12 mouse cellular contexts compared by ENCODE assay signal in genomic region chr16:45038261-45039036, GRCm38 (mm10). TPM values are rescaled to one million over a fixed set of nuclear protein-coding genes. Genes with fewer than 3 reads are reported as not detected.
A peak's percentile ranks its signal among the peaks of the same experiment; 100 is the strongest.
DNase-seq lines count a peak whose midpoint lies in the region; ATAC-seq lines count a peak whose summit lies in the region.
"Had no signal": no experiment of that assay in that cellular context is flagged by ENCODE, and none has a peak within 500 bp of the region (broad histone marks: within the 10 kb centered on the region; RNA-seq: fewer than 3 reads in every experiment).

No protein-coding gene starts in this region.

- intact Hi-C loops in heart, postnatal 14 days (cut with DNase I): no loop called here

- ATAC-seq in monocyte, adult 5-6 weeks (replicated peaks; ENCODE audit: insufficient number of reproducible peaks, low FRiP score, low TSS enrichment, poor library complexity, severe bottlenecking): peak; percentile 59; the same call in 1 of the 2 replicates

- DNase-seq in heart, adult 8-10 months (ENCODE audit: low spot score): peak; percentile 31
- DNase-seq in heart, postnatal 14 days: no peak
- DNase-seq in ES-CJ7 (ENCODE audit: low read depth, low spot score): peak; percentile 88
- peak; percentile 96 for DNase-seq in adipocyte (ENCODE audit: low spot score)
- no peak for DNase-seq in frontal cortex, postnatal 14 days (ENCODE audit: low spot score in 2 of 2)
- no peak for DNase-seq in gastrocnemius, adult 8-10 months (ENCODE audit: low spot score in 2 of 2)
- no peak for DNase-seq in neural tube, embryonic 10.5 days (ENCODE audit: extremely low spot score, low spot score)
- DNase-seq: adrenal gland, postnatal 36 days; cerebellum, adult 11-12 months; kidney, adult 2 months; liver, embryonic 13.5 days had no signal

RNA-seq across cellular contexts. Expression of gene Ccdc80, which starts 54.8 kb away (rescaled TPM):
- total RNA-seq in heart, adult 8-10 months (2022): 10 to 100 TPM; 41.6 to 54.5 (median 48.7) TPM
- 100 to 1,000 TPM in 1 of 2 experiments, 10 to 100 TPM in 1; 95.7 to 117 TPM for total RNA-seq in heart, postnatal 14 days (2021)
- 3.6 TPM in 1 of 3 replicates, not detected in the others for total RNA-seq in monocyte, adult 5-6 weeks (2017)
- total RNA-seq in gastrocnemius, adult 8-10 months (2022): 10 to 100 TPM in 3 of 4 experiments, 1 to 10 TPM in 1; 9.3 to 24.8 (median 12.4) TPM

Comparison
In these comparisons a context has a peak if more than half of its experiments do, and no peak if none do; other contexts are left out.
1. DNase-seq: peak in heart, adult 8-10 months (single experiment), ES-CJ7 (single experiment) and adipocyte (single experiment); none in heart, postnatal 14 days (0 of 2), frontal cortex, postnatal 14 days (0 of 2), gastrocnemius, adult 8-10 months (0 of 2) and neural tube, embryonic 10.5 days (single experiment).